ENCODE assay signal across 8 mouse cellular contexts in the genomic region with DNA sequence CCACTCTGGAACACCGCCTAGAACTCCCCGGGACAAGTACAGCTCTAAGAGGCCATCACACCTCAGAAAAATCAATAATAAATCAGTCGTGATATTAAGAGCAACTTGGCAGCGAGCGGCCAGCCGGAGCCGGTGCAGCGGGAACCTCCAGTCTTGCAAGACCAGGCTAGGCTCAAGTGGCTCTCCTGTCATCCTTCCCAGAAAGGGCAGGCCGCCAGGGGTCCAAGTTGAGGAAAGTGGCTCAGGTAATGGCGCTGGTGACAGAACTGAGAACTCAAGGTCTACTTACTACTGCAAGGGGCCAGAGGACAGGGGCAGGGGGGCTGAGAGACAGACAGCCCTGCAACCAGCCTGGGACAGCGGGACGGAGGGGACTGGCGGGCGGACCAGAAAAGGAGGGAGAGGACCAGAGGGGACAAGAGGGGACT. TPM values are rescaled to one million over a fixed set of nuclear protein-coding genes. Genes with fewer than 3 reads are reported as not detected.
DNase-seq lines count a peak whose midpoint lies in the region; ATAC-seq and TF ChIP-seq lines count a peak whose summit lies in the region.

No protein-coding gene starts in this region.

- ATAC-seq in embryonic facial prominence, embryonic 15.5 days (ENCODE audit: insufficient number of reproducible peaks, low FRiP score, low TSS enrichment, low read depth): peak; percentile 27
- ATAC-seq in midbrain, embryonic 13.5 days: peak; percentile 60

- TF ChIP-seq CTCF in bone marrow, adult 2 months (IDR thresholded peaks at IDR 0.05; ENCODE audit: control insufficient read depth, insufficient read depth, low read length): no peak

- H3K27ac ChIP-seq in bone marrow, adult 2 months (ENCODE audit: control insufficient read depth, insufficient read depth, low read depth, low read length, poor library complexity): peak overlapping the region; percentile 27; the same call in 1 of the 2 replicates
- H3K27ac ChIP-seq in embryonic facial prominence, embryonic 15.5 days (replicated peaks): no peak overlapping the region
- H3K27ac ChIP-seq in hindbrain, embryonic 10.5 days: peak overlapping the region; percentile 88
- H3K27ac ChIP-seq in limb, embryonic 10.5 days: peak overlapping the region; percentile 84
- no peak overlapping the region for H3K27ac ChIP-seq in midbrain, embryonic 13.5 days

- H3K4me1 ChIP-seq in bone marrow, adult 2 months (ENCODE audit: control insufficient read depth, insufficient read depth, low read length): peaks cover 3% of the 10 kb centered on the region; the same call in 1 of the 2 replicates
- peaks cover 33% of the 10 kb centered on the region for H3K4me1 ChIP-seq in embryonic facial prominence, embryonic 15.5 days
- peaks cover 27% of the 10 kb centered on the region for H3K4me1 ChIP-seq in hindbrain, embryonic 10.5 days (replicated peaks)
- peaks cover 23% of the 10 kb centered on the region for H3K4me1 ChIP-seq in limb, embryonic 10.5 days
- peaks cover 26% of the 10 kb centered on the region for H3K4me1 ChIP-seq in midbrain, embryonic 13.5 days (replicated peaks)

- H3K36me3 ChIP-seq in embryonic facial prominence, embryonic 15.5 days: no peaks in the 10 kb centered on the region
- no peaks in the 10 kb centered on the region for H3K36me3 ChIP-seq in hindbrain, embryonic 10.5 days
- H3K36me3 ChIP-seq in limb, embryonic 10.5 days: no peaks in the 10 kb centered on the region
- no peaks in the 10 kb centered on the region for H3K36me3 ChIP-seq in midbrain, embryonic 13.5 days

- H3K27me3 ChIP-seq in embryonic facial prominence, embryonic 15.5 days: peaks cover 3% of the 10 kb centered on the region; the same call in 1 of the 2 replicates
- peaks cover 41% of the 10 kb centered on the region for H3K27me3 ChIP-seq in hindbrain, embryonic 10.5 days (ENCODE audit: insufficient read depth, poor library complexity, severe bottlenecking)
- H3K27me3 ChIP-seq in limb, embryonic 10.5 days (ENCODE audit: low read depth, poor library complexity, severe bottlenecking): peaks cover 47% of the 10 kb centered on the region
- peaks cover 6% of the 10 kb centered on the region for H3K27me3 ChIP-seq in midbrain, embryonic 13.5 days

- peak overlapping the region; percentile 71 for H3K4me3 ChIP-seq in bone marrow, adult 2 months (replicated peaks; ENCODE audit: control insufficient read depth, low read depth, low read length)
- H3K4me3 ChIP-seq in embryonic facial prominence, embryonic 15.5 days (replicated peaks): peak overlapping the region; percentile 71
- peak overlapping the region; percentile 69 for H3K4me3 ChIP-seq in hindbrain, embryonic 10.5 days
- peak overlapping the region; percentile 71 for H3K4me3 ChIP-seq in limb, embryonic 10.5 days
- peak overlapping the region; percentile 61 for H3K4me3 ChIP-seq in midbrain, embryonic 13.5 days (replicated peaks)

- WGBS in bone marrow, adult 2 months: under 1% methylated on average over 14 of the region's 14 CpGs
- WGBS in embryonic facial prominence, embryonic 15.5 days: 1% methylated on average over 14 of the region's 14 CpGs
- 4% methylated on average over 14 of the region's 14 CpGs for WGBS in hindbrain, embryonic 10.5 days
- 3% methylated on average over 14 of the region's 14 CpGs for WGBS in limb, embryonic 10.5 days
- WGBS in midbrain, embryonic 13.5 days: 4% methylated on average over 13 of the region's 14 CpGs

- no peak for TF ChIP-seq POLR2A in bone marrow, adult 2 months (IDR thresholded peaks at IDR 0.05; ENCODE audit: borderline replicate concordance, control insufficient read depth, low read depth, low read length)

- peak overlapping the region; percentile 58 for H3K9ac ChIP-seq in embryonic facial prominence, embryonic 15.5 days
- peak overlapping the region; percentile 67 for H3K9ac ChIP-seq in midbrain, embryonic 13.5 days (replicated peaks)

- peak; percentile 37 for DNase-seq in Muller cell, postnatal 12 days (ENCODE audit: inconsistent ontology term)
- no peak for DNase-seq in hindbrain, embryonic 10.5 days (ENCODE audit: low spot score)
- peak; percentile 62 for DNase-seq in limb, embryonic 10.5 days (ENCODE audit: low spot score)
- DNase-seq in urinary bladder, postnatal 14 days (ENCODE audit: low spot score): peak; percentile 63
- DNase-seq in thymus, postnatal 0 days (ENCODE audit: low spot score): no peak

- no peaks in the 10 kb centered on the region for H3K9me3 ChIP-seq in embryonic facial prominence, embryonic 15.5 days (replicated peaks)
- no peaks in the 10 kb centered on the region for H3K9me3 ChIP-seq in hindbrain, embryonic 10.5 days
- H3K9me3 ChIP-seq in limb, embryonic 10.5 days (replicated peaks): no peaks in the 10 kb centered on the region
- no peaks in the 10 kb centered on the region for H3K9me3 ChIP-seq in midbrain, embryonic 13.5 days

- H3K4me2 ChIP-seq in embryonic facial prominence, embryonic 15.5 days (replicated peaks): peak overlapping the region; percentile 75
- H3K4me2 ChIP-seq in midbrain, embryonic 13.5 days (replicated peaks): peak overlapping the region; percentile 69

RNA-seq across cellular contexts. Expression of a gene that starts 0.8 kb away (rescaled TPM):
- polyA plus RNA-seq in bone marrow, adult 2 months (2011; ENCODE audit: insufficient read depth, insufficient read length, low replicate concordance, missing spikeins): 8.1 and 17.4 TPM in 2 replicates
- 12.8 and 13.1 TPM in 2 replicates for polyA plus RNA-seq in embryonic facial prominence, embryonic 15.5 days (2015; fragmentation: Nextera tagmentation; extraction: Ambion mirVana)
- 6.0 and 6.6 TPM in 2 replicates for polyA plus RNA-seq in hindbrain, embryonic 10.5 days (2016; fragmentation: Nextera tagmentation; extraction: Ambion mirVana)
- 3.9 and 7.4 TPM in 2 replicates for polyA plus RNA-seq in limb, embryonic 10.5 days (2016; fragmentation: Nextera tagmentation; extraction: Ambion mirVana)
- 15.1 and 16.5 TPM in 2 replicates for polyA plus RNA-seq in midbrain, embryonic 13.5 days (2015; fragmentation: Nextera tagmentation; extraction: Ambion mirVana)
- 2.9 and 4.2 TPM in 2 replicates for polyA plus RNA-seq in thymus, postnatal 0 days (2015; fragmentation: Nextera tagmentation; extraction: Ambion mirVana)

RNA-seq across cellular contexts. Expression of a gene that starts 55.1 kb away (rescaled TPM):
- polyA plus RNA-seq in bone marrow, adult 2 months (2011; ENCODE audit: insufficient read depth, insufficient read length, low replicate concordance, missing spikeins): not detected in 2 replicates
- polyA plus RNA-seq in embryonic facial prominence, embryonic 15.5 days (2015; fragmentation: Nextera tagmentation; extraction: Ambion mirVana): not detected in 2 replicates
- polyA plus RNA-seq in hindbrain, embryonic 10.5 days (2016; fragmentation: Nextera tagmentation; extraction: Ambion mirVana): not detected in 2 replicates
- not detected in 2 replicates for polyA plus RNA-seq in limb, embryonic 10.5 days (2016; fragmentation: Nextera tagmentation; extraction: Ambion mirVana)
- not detected in 2 replicates for polyA plus RNA-seq in midbrain, embryonic 13.5 days (2015; fragmentation: Nextera tagmentation; extraction: Ambion mirVana)
- polyA plus RNA-seq in thymus, postnatal 0 days (2015; fragmentation: Nextera tagmentation; extraction: Ambion mirVana): 0.26 and 0.80 TPM in 2 replicates

Comparison
In these comparisons a context has a peak if more than half of its experiments do, and no peak if none do; other contexts are left out.
1. DNase-seq: peak in Muller cell, postnatal 12 days (single experiment), limb, embryonic 10.5 days (single experiment) and urinary bladder, postnatal 14 days (single experiment); none in hindbrain, embryonic 10.5 days (single experiment) and thymus, postnatal 0 days (single experiment).
2. H3K27ac ChIP-seq: peak in bone marrow, adult 2 months (single experiment), hindbrain, embryonic 10.5 days (single experiment) and limb, embryonic 10.5 days (single experiment); none in embryonic facial prominence, embryonic 15.5 days (single experiment) and midbrain, embryonic 13.5 days (single experiment).
3. Peak in every context shown above with its lines, with median percentiles within 50 percentile points of each other: H3K4me3 ChIP-seq.